Mouse (Mus musculus): ENCODE results near the gene Usp15. TPM values are rescaled to one million over a fixed set of nuclear protein-coding genes. Genes with fewer than 3 reads are reported as not detected.

Usp15 gene
- polyA plus RNA-seq, 2 experiments = 42.7 to 73.0 TPM

DNA sequence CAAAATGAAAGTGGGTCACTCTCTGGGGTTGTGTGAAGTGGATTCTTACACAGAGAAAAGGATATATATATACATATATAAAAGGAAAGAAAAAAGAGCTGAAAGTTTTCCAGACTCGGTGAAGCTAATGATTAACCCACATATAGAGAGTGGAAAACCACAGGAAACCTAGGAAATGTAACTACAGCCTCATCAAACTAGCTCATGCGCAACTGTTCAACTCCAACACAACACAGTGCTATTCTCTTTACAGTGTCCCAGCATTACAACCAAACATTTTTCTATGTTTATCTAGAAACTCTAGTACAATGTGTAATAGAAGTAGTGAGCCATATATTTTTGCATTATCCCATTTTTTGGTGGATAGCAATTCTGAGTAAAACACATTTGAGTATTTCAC lies 96.2 kb downstream of the Usp15 start:
- Histone ChIP-seq H3K9me3 (ENCODE audit: control insufficient read depth, low read length) (no peaks in the 10 kb centered on the region), H3K4me3 (replicated peaks; ENCODE audit: low read length) (no peak overlapping the region), H3K9ac (ENCODE audit: low read depth, low read length, severe bottlenecking) (no peak overlapping the region), H3K4me2 (replicated peaks; ENCODE audit: low read depth, low read length, severe bottlenecking) (no peak overlapping the region), H3K27me3 (ENCODE audit: control insufficient read depth, insufficient read depth, low read length) (no peaks in the 10 kb centered on the region), H3K4me1 (ENCODE audit: control insufficient read depth, insufficient read depth, low read length) (no peaks in the 10 kb centered on the region), H3K36me3 (ENCODE audit: control insufficient read depth, insufficient read depth, low read length) (no peaks in the 10 kb centered on the region), H3K27ac (replicated peaks; ENCODE audit: low read depth, low read length) (no peak overlapping the region)
- ATAC-seq (ENCODE audit: low FRiP score, low read depth) (no peak), DNase-seq (ENCODE audit: low spot score) (no peak)
- TF ChIP-seq POLR2A (IDR thresholded peaks at IDR 0.05; ENCODE audit: borderline replicate concordance, extremely low read depth, insufficient read depth, insufficient read length) = no peak
- WGBS = 75% methylated on average over 2 of the region's 2 CpGs

DNA sequence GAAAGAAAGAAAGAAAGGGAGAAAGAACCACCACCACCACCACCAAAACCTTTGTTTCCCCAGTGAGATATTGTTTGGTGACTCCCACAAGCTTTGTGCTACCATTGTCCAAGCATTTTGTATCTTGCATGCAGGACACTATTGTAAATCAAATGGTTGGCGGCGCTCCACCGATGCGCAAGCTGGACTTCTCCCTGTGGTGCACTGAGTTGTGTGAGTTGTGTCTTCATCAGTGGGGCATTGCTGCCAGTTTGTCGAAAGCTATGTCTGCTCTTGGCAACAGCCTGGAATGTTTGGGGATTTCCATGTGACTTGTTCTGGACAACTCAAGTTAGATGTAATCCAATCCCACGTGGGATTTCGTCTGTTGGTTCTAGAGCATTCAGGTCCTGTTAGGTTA lies 102.3 kb downstream of the Usp15 start:
- Histone ChIP-seq H3K27ac (replicated peaks; ENCODE audit: low read depth, low read length) (no peak overlapping the region), H3K4me2 (replicated peaks; ENCODE audit: low read depth, low read length, severe bottlenecking) (no peak overlapping the region), H3K9ac (ENCODE audit: low read depth, low read length, severe bottlenecking) (no peak overlapping the region), H3K9me3 (ENCODE audit: control insufficient read depth, low read length) (no peaks in the 10 kb centered on the region), H3K4me3 (replicated peaks; ENCODE audit: low read length) (no peak overlapping the region), H3K27me3 (ENCODE audit: control insufficient read depth, insufficient read depth, low read length) (no peaks in the 10 kb centered on the region), H3K36me3 (ENCODE audit: control insufficient read depth, insufficient read depth, low read length) (no peaks in the 10 kb centered on the region), H3K4me1 (ENCODE audit: control insufficient read depth, insufficient read depth, low read length) (no peaks in the 10 kb centered on the region)
- ATAC-seq (ENCODE audit: low FRiP score, low read depth) (no peak), DNase-seq (ENCODE audit: low spot score) (no peak)
- no peak for TF ChIP-seq POLR2A (IDR thresholded peaks at IDR 0.05; ENCODE audit: borderline replicate concordance, extremely low read depth, insufficient read depth, insufficient read length)
- 87% methylated on average over 7 of the region's 7 CpGs for WGBS

DNA sequence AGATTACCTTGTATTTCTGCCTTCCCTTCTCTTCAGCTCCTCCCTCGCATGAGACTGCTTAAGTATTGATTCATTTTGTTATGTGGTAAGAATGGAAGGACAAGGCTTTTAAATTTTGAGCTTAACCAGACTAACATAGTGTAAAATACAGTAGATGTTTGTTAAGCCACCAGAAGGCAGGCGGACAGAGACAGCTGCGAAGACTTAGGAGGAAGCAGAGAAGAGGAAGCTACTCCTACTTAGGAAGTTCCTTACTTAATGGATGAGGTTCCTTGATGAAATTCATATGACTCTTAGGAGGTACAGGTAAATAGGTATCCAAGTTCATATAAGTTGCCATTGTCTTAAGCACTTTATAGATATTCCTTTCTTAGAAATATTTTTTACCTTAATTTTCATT lies 104.2 kb downstream of the Usp15 start:
- H3K4me2 ChIP-seq (replicated peaks; ENCODE audit: low read depth, low read length, severe bottlenecking) = no peak overlapping the region
- no peak overlapping the region for H3K4me3 ChIP-seq (replicated peaks; ENCODE audit: low read length)
- no peak overlapping the region for H3K9ac ChIP-seq (ENCODE audit: low read depth, low read length, severe bottlenecking)
- DNase-seq (ENCODE audit: low spot score) (no peak), ATAC-seq (ENCODE audit: low FRiP score, low read depth) (no peak)
- H3K4me1 ChIP-seq (ENCODE audit: control insufficient read depth, insufficient read depth, low read length) = no peaks in the 10 kb centered on the region
- no peak for TF ChIP-seq POLR2A (IDR thresholded peaks at IDR 0.05; ENCODE audit: borderline replicate concordance, extremely low read depth, insufficient read depth, insufficient read length)
- WGBS = 69% methylated on average over 3 of the region's 3 CpGs
- H3K9me3 ChIP-seq (ENCODE audit: control insufficient read depth, low read length) = no peaks in the 10 kb centered on the region
- H3K27me3 ChIP-seq (ENCODE audit: control insufficient read depth, insufficient read depth, low read length) = no peaks in the 10 kb centered on the region
- no peaks in the 10 kb centered on the region for H3K36me3 ChIP-seq (ENCODE audit: control insufficient read depth, insufficient read depth, low read length)
- H3K27ac ChIP-seq (replicated peaks; ENCODE audit: low read depth, low read length) = no peak overlapping the region

DNA sequence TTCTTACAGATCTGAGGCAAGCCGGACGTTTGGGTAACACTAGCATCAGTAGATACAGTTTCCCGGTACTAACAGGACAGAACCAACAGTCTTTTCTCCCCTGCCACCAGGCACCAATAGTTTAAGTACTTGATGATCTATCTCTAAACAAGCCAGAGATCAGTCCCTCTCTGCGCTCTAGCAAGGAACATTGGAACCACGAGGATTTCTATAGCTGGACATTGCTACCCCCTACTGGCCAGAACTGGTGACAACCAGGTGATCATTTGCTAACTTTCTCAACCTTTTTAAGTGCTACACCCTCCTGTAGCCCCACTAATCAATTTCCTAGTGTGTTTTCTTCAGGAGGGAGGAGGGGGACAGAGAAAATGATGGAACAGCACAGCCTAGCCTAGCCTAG lies 105.1 kb downstream of the Usp15 start:
- no peak for ATAC-seq (ENCODE audit: low FRiP score, low read depth)
- WGBS = 35% methylated on average over 5 of the region's 5 CpGs
- no peaks in the 10 kb centered on the region for H3K9me3 ChIP-seq (ENCODE audit: control insufficient read depth, low read length)

DNA sequence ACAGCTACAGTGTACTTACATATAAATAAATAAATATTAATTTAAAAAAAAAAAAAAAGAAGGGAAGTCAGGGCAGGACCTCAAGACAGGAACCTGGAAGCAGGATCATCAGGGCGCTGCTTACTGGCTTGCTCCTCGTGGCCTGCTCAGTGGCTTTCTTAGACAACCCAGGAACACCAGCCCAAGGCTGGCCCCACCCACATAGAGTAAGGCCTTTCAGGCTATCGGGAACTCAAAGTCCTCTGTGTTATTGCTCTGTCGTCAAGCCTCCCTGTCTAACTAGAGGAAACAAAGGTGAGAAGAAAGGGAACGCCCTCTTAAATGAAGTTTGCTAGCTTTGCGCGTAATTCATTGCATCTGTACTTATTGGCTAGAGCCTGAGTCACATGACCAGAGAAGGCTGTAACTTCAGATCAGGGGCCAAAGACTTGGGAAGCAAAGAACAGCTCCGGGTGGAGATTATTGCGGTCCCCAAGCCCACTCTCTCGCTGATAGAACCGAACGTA lies 107.3 kb downstream of the Usp15 start:
- Histone ChIP-seq H3K36me3 (ENCODE audit: control insufficient read depth, insufficient read depth, low read length) (no peaks in the 10 kb centered on the region), H3K4me2 (replicated peaks; ENCODE audit: low read depth, low read length, severe bottlenecking) (no peak overlapping the region), H3K9ac (ENCODE audit: low read depth, low read length, severe bottlenecking) (no peak overlapping the region), H3K9me3 (ENCODE audit: control insufficient read depth, low read length) (no peaks in the 10 kb centered on the region), H3K27ac (replicated peaks; ENCODE audit: low read depth, low read length) (no peak overlapping the region), H3K27me3 (ENCODE audit: control insufficient read depth, insufficient read depth, low read length) (no peaks in the 10 kb centered on the region), H3K4me3 (replicated peaks; ENCODE audit: low read length) (no peak overlapping the region), H3K4me1 (ENCODE audit: control insufficient read depth, insufficient read depth, low read length) (no peaks in the 10 kb centered on the region; the same call in 1 of the 2 replicates)
- WGBS = 77% methylated on average over 12 of the region's 12 CpGs
- no peak for TF ChIP-seq POLR2A (IDR thresholded peaks at IDR 0.05; ENCODE audit: borderline replicate concordance, extremely low read depth, insufficient read depth, insufficient read length)
- ATAC-seq (ENCODE audit: low FRiP score, low read depth) (no peak), DNase-seq (ENCODE audit: low spot score) (no peak)

More for the DNA sequence above, 105.1 kb downstream of the Usp15 start:
- Histone ChIP-seq H3K4me1 (ENCODE audit: control insufficient read depth, insufficient read depth, low read length) (no peaks in the 10 kb centered on the region), H3K4me3 (replicated peaks; ENCODE audit: low read length) (no peak overlapping the region), H3K27ac (replicated peaks; ENCODE audit: low read depth, low read length) (no peak overlapping the region), H3K36me3 (ENCODE audit: control insufficient read depth, insufficient read depth, low read length) (no peaks in the 10 kb centered on the region), H3K4me2 (replicated peaks; ENCODE audit: low read depth, low read length, severe bottlenecking) (no peak overlapping the region), H3K27me3 (ENCODE audit: control insufficient read depth, insufficient read depth, low read length) (no peaks in the 10 kb centered on the region), H3K9ac (ENCODE audit: low read depth, low read length, severe bottlenecking) (no peak overlapping the region)
- TF ChIP-seq POLR2A (IDR thresholded peaks at IDR 0.05; ENCODE audit: borderline replicate concordance, extremely low read depth, insufficient read depth, insufficient read length) = no peak
- peak; percentile 77 for DNase-seq (ENCODE audit: low spot score)

DNA sequence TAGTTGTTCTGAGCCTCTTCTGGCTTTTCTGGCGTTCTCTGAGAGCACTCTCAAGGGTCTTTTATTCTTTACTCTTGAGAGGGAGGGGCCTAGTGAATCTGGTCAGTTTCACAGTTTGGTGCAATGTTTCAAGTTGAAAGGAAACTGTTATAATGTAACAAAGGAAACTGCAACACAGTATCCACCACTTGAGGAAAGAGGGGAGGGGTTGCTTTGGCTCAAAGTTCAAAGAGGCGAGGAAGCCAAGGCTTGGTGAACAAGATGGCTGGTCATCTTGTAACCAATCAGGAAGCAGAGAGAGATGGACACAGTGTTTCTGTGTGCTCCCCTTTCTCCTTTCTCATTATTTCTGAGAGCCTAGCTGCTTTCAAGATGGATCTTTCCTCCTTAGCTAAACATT lies 109.9 kb downstream of the Usp15 start:
- 65% methylated on average over 2 of the region's 2 CpGs for WGBS
- H3K36me3 ChIP-seq (ENCODE audit: control insufficient read depth, insufficient read depth, low read length) = no peaks in the 10 kb centered on the region
- DNase-seq (ENCODE audit: low spot score) = no peak
- H3K9ac ChIP-seq (ENCODE audit: low read depth, low read length, severe bottlenecking) = no peak overlapping the region
- H3K9me3 ChIP-seq (ENCODE audit: control insufficient read depth, low read length) = no peaks in the 10 kb centered on the region
- no peak for TF ChIP-seq POLR2A (IDR thresholded peaks at IDR 0.05; ENCODE audit: borderline replicate concordance, extremely low read depth, insufficient read depth, insufficient read length)
- no peak overlapping the region for H3K27ac ChIP-seq (replicated peaks; ENCODE audit: low read depth, low read length)
- H3K4me3 ChIP-seq (replicated peaks; ENCODE audit: low read length) = no peak overlapping the region
- H3K4me2 ChIP-seq (replicated peaks; ENCODE audit: low read depth, low read length, severe bottlenecking) = no peak overlapping the region
- no peaks in the 10 kb centered on the region for H3K27me3 ChIP-seq (ENCODE audit: control insufficient read depth, insufficient read depth, low read length)
- no peak for ATAC-seq (ENCODE audit: low FRiP score, low read depth)
- no peaks in the 10 kb centered on the region; the same call in 1 of the 2 replicates for H3K4me1 ChIP-seq (ENCODE audit: control insufficient read depth, insufficient read depth, low read length)

Data from limb, embryonic 14.5 days (tissue).